Mouse (Mus musculus) thymus, adult 2 months (tissue): ENCODE results near the gene Map3k10.

ENCODE experiments used
- CTCF ChIP-seq: fragments of 200-500 bp; IDR thresholded peaks from 2 replicates; pipeline ENCODE4 v1.5.1; 2012; ENCODE audit warnings: mild to moderate bottlenecking, control low read depth, low read length, moderate library complexity, borderline replicate concordance; ENCODE audit not compliant: control insufficient read depth, poor library complexity, insufficient read depth; ENCODE audit errors: extremely low read depth
- POLR2A ChIP-seq: fragments of 200-500 bp; IDR thresholded peaks from 2 replicates; pipeline ENCODE4 v1.6.1; 2012; ENCODE audit warnings: mild to moderate bottlenecking, low read length, control low read depth, moderate library complexity; ENCODE audit not compliant: control insufficient read depth, poor library complexity, insufficient read depth; ENCODE audit errors: extremely low read depth

DNA sequence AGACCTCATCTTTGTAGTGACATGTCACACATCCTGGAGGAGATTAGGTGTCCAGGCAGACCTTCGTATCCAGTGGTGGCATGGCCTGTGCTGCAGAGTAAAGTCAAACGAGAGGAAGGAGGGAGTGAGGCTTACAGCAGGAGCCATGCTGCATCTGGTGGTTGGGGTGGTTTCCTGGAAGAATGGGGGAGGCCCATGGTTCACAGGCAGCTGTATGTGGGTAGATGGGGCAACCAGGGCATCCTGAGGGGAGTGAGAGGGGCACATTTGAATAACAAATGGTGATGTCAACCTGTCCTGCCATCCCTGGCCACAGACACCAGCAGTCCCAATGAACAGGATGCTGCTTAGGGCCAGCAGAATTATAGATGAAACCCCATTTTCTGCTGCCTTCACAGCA, 64.7 kb downstream of the Map3k10 start:
- TF ChIP-seq CTCF (no peak), POLR2A (no peak)
